Mouse (Mus musculus): ENCODE data around the gene Ehmt2. TPM values are rescaled to one million over a fixed set of nuclear protein-coding genes. Genes with fewer than 3 reads are reported as not detected.

Ehmt2 gene
- polyA plus RNA-seq (2016; fragmentation: Nextera tagmentation; extraction: Ambion mirVana) = 114 TPM in 2 replicates

DNA sequence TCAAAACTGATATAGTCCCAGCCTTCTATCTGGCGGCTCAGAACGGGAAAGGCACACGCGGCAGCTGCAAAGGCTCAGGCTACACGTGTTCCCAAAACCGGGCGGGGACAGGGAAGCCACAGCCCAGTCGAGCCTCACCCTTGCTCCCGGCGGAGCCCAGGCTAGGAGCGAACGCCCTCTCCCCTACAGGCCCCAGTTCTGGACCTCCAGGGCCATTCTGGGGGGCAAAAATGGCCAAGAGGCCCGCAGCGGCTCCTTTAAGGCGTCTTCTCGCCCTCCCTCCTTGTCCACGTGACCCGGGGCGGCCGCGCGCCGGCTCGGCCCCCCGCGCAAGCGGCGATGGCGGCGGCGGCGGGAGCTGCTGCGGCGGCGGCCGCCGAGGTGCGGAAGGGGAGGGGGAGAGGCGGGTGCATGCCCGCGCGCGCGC is at the start of gene Ehmt2, which contains the start of gene C2:
Gene Ehmt2 (plus strand): TSS at position 310 of the 427 bp plus-strand sequence.
Gene C2 (minus strand): TSS at position 106 of the 427 bp plus-strand sequence.
- Histone ChIP-seq H3K27ac (peak within 1 kb of the TSS; percentile 97), H3K9me3 (no peaks in the 10 kb centered on the region), H3K4me3 (replicated peaks) (peak within 1 kb of the TSS; percentile 99), H3K27me3 (no peaks in the 10 kb centered on the region), H3K36me3 (peaks cover 34% of the 10 kb centered on the region), H3K4me2 (peak within 1 kb of the TSS; percentile 91), H3K4me1 (replicated peaks) (peaks cover 45% of the 10 kb centered on the region), H3K9ac (replicated peaks) (peak within 1 kb of the TSS; percentile 98)
- ATAC-seq (ENCODE audit: insufficient number of reproducible peaks, insufficient read depth, low FRiP score, low TSS enrichment, low read depth) = no peak
- WGBS = under 1% methylated on average over 28 of the region's 44 CpGs

DNA sequence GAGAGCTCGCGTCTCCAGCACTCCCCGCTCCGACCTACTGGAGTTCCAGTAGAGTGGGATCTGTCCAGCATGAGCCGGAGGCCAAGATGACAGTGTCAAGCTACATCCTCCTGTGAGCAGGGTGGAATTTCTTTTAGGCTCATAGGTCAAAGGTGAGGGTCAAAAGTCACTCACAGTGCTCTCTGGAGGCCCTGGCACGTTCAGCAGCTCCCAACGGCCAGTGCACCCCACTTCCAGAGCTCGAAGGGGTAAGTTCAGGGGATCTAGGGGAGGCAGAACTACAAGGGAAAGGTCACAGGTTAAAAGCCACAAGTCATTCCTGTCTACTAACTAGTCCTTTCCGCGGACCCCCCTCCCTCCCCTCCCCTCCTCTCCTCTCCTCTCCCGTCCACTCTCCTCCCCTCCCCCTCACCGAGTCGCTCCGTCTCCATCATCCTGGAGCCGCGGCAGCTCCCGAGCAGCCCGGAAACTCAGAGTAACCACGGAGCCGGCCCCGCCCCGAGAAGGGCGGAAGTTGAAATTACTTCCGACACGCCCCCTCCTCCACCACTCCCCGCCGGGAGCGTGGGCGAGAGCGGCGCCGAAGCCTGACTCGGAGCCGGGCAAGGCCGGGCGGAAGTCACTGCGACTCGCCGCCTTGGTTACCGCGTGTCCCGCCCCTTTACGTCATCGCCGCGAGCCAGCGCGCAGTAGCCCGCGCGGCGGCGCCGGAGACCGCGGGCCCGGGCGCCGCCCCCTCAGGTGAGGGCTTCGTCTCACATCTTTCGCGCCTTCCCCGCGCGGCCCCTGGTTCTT is 48.4 kb upstream of the Ehmt2 start, which contains the start of the genes Skiv2l and Nelfe:
Gene Skiv2l (minus strand): TSS at position 489 of the 795 bp plus-strand sequence.
Gene Nelfe (plus strand): TSS at position 670 of the 795 bp plus-strand sequence.
- H3K4me3 ChIP-seq (replicated peaks) = peak within 1 kb of the TSS; percentile 93
- H3K9ac ChIP-seq (replicated peaks) = peak within 1 kb of the TSS; percentile 83
- H3K27ac ChIP-seq = peak within 1 kb of the TSS; percentile 36; the same call in 1 of the 2 replicates

DNA sequence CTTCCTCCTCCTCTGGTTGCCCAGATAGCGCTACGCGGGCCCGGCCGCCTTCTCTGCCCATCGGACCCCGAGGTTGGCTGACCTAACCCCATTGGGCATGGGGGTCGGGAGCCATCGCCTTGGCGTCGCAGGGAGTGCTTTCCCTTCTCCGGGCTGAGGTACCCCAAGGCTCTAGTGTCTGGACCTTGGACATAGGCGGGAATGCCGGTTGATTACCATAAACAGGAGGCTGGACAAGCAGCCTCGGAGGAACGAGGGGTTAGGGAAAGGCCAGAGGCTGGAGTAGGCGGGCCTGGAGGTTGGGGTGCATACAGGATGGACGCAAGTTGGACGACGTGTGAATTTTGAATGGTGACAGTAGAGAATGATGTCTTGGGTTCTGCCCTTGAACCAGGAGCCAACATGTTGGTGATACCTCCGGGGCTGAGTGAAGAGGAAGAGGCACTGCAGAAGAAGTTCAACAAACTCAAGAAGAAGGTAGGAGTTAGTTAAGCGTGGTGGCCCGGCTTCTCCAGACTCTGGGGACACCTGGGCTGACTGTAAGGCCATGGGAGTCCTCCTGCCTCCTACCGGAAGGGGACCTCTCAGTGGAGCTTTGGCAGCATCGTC is 47.6 kb upstream of the Ehmt2 start:
- H3K36me3 ChIP-seq = peaks cover 69% of the 10 kb centered on the region
- H3K9me3 ChIP-seq = no peaks in the 10 kb centered on the region
- H3K27ac ChIP-seq = peak overlapping the region; percentile 36; the same call in 1 of the 2 replicates
- H3K4me3 ChIP-seq (replicated peaks) = peak overlapping the region; percentile 93
- peaks cover 17% of the 10 kb centered on the region for H3K4me1 ChIP-seq (replicated peaks)
- H3K27me3 ChIP-seq = no peaks in the 10 kb centered on the region
- WGBS = under 1% methylated on average over 25 of the region's 25 CpGs
- peak; percentile 44; the same call in 1 of the 2 replicates for ATAC-seq (ENCODE audit: insufficient number of reproducible peaks, insufficient read depth, low FRiP score, low TSS enrichment, low read depth)
- H3K4me2 ChIP-seq = peak overlapping the region; percentile 84
- peak overlapping the region; percentile 83 for H3K9ac ChIP-seq (replicated peaks)

More for the DNA sequence above, 48.4 kb upstream of the Ehmt2 start, which contains the start of the genes Skiv2l and Nelfe:
- ATAC-seq (ENCODE audit: insufficient number of reproducible peaks, insufficient read depth, low FRiP score, low TSS enrichment, low read depth) = peak; percentile 93
- Histone ChIP-seq H3K4me1 (replicated peaks) (peaks cover 17% of the 10 kb centered on the region), H3K36me3 (peaks cover 70% of the 10 kb centered on the region), H3K9me3 (no peaks in the 10 kb centered on the region), H3K4me2 (peak within 1 kb of the TSS; percentile 84), H3K27me3 (no peaks in the 10 kb centered on the region)
- under 1% methylated on average over 54 of the region's 65 CpGs for WGBS

DNA sequence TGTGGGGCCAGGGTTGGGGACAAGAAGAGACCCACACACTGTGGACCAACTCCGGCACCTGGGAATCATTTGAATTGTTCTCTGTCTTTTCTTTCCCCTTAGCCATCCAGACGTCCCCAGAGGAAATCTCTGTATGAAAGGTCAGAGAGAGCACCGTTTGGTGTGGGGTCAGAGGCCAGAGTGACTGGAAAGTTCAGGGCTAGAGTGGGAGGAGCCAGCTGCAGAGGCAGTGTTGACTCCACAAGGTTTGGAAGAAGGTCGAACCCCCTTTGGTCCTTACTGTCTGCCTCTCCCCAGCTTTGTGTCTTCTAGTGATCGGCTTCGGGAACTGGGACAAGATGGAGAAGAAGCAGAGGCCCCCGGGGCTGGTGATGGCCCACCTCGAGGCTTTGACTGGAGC is 44.8 kb upstream of the Ehmt2 start:
- Histone ChIP-seq H3K36me3 (peaks cover 70% of the 10 kb centered on the region), H3K9ac (replicated peaks) (no peak overlapping the region)
- WGBS = 76% methylated on average over 8 of the region's 8 CpGs

DNA sequence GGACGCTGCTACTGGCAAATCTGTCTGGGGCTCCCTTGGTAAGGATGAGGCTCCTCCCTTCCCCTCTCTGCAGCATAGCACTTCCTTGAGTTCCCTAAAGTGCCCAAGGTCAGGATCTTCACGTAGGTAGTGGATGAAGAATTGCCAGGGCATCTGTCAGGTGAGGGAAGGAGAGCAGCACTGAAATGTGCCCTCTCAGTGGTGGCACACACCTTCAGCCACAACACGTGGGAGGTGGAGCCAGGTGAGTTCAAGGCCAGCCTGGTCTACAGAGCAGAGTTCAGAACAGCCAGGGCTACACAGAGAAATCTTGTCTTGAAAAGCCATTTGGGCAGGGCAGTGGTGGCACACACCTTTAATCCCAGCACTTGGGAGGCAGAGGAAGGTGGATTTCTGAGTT is 43.5 kb upstream of the Ehmt2 start:
- Histone ChIP-seq H3K4me1 (replicated peaks) (peaks cover 12% of the 10 kb centered on the region), H3K36me3 (peaks cover 70% of the 10 kb centered on the region), H3K9ac (replicated peaks) (no peak overlapping the region), H3K4me2 (no peak overlapping the region), H3K27me3 (no peaks in the 10 kb centered on the region), H3K4me3 (replicated peaks) (no peak overlapping the region), H3K9me3 (no peaks in the 10 kb centered on the region), H3K27ac (no peak overlapping the region)
- 76% methylated on average over 3 of the region's 3 CpGs for WGBS
- no peak for ATAC-seq (ENCODE audit: insufficient number of reproducible peaks, insufficient read depth, low FRiP score, low TSS enrichment, low read depth)

More for the DNA sequence above, 44.8 kb upstream of the Ehmt2 start:
- Histone ChIP-seq H3K4me2 (no peak overlapping the region), H3K27ac (no peak overlapping the region), H3K27me3 (no peaks in the 10 kb centered on the region), H3K4me3 (replicated peaks) (no peak overlapping the region), H3K9me3 (no peaks in the 10 kb centered on the region), H3K4me1 (replicated peaks) (peaks cover 17% of the 10 kb centered on the region)
- ATAC-seq (ENCODE audit: insufficient number of reproducible peaks, insufficient read depth, low FRiP score, low TSS enrichment, low read depth) = no peak

DNA sequence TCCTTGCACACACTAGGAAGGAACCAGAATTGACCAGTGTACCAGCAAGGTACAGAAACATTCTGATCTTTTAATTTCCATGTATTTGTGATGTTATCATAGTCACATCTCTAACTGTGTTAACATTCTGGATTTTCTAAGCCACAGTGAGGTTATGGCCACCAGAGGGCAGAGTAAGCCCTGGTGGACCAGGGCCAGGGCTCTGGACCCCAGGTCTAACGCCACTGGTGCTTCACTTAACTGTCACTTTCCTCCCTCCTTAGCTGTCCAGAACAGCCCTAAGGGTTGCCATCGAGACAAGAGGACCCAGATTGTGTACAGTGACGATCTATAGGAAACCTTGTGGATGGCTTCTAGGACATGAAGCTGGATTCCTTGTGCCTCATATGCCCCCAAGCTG is 42.4 kb upstream of the Ehmt2 start:
- no peaks in the 10 kb centered on the region for H3K27me3 ChIP-seq
- H3K4me1 ChIP-seq (replicated peaks) = peaks cover 11% of the 10 kb centered on the region
- 39% methylated on average over 3 of the region's 3 CpGs for WGBS
- no peak overlapping the region for H3K27ac ChIP-seq
- H3K9ac ChIP-seq (replicated peaks) = no peak overlapping the region
- H3K4me3 ChIP-seq (replicated peaks) = no peak overlapping the region
- peaks cover 70% of the 10 kb centered on the region for H3K36me3 ChIP-seq
- no peak overlapping the region for H3K4me2 ChIP-seq
- no peaks in the 10 kb centered on the region for H3K9me3 ChIP-seq
- ATAC-seq (ENCODE audit: insufficient number of reproducible peaks, insufficient read depth, low FRiP score, low TSS enrichment, low read depth) = no peak

DNA sequence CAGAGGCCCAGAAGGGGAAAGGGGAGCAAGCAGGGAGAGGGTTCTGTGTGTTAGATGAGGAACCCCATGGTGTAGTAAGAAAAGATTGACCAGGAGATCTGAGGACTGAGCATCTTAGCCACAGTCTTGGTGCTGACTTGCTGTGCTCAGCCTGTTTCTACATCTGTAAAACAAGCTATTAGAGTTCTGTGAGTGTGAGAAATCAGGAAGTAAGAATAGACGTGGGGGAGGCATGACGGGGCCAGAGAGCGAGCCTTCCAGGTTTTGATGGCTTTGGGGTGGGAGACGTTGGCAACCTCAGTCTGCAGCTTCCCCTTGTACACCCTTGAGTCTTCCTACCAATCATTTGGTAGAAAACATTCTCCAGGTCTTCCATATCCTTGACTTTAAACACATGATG is 39.6 kb upstream of the Ehmt2 start:
- Histone ChIP-seq H3K27ac (no peak overlapping the region), H3K36me3 (peaks cover 47% of the 10 kb centered on the region), H3K27me3 (no peaks in the 10 kb centered on the region; the same call in 1 of the 2 replicates), H3K9ac (replicated peaks) (no peak overlapping the region), H3K9me3 (no peaks in the 10 kb centered on the region), H3K4me3 (replicated peaks) (no peak overlapping the region), H3K4me1 (replicated peaks) (no peaks in the 10 kb centered on the region; the same call in 1 of the 2 replicates), H3K4me2 (no peak overlapping the region)
- ATAC-seq (ENCODE audit: insufficient number of reproducible peaks, insufficient read depth, low FRiP score, low TSS enrichment, low read depth) = no peak
- whole genome bisulfite sequencing = 81% methylated on average over 4 of the region's 4 CpGs

DNA sequence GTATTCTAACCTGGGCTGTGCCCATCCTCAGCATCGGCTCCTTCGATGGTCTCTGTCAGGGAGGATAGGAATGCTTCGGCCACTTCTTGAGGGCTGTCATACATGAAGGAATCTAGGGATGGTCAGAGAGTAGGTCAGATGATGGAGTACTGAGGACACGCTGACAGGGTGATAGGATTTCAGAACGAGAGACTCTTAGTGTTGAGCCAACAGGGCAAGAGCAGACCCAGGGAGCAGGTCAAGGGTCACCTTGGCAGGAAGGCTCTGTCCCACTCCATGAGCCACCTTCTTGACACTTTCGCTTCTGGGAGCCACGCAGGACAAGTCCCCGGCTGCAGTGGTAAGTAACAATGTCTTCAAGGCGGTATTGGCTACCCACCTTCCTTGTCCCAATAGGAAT is 37.8 kb upstream of the Ehmt2 start:
- Histone ChIP-seq H3K36me3 (peaks cover 29% of the 10 kb centered on the region), H3K9ac (replicated peaks) (no peak overlapping the region), H3K27ac (no peak overlapping the region), H3K27me3 (no peaks in the 10 kb centered on the region; the same call in 1 of the 2 replicates), H3K4me1 (replicated peaks) (no peaks in the 10 kb centered on the region; the same call in 1 of the 2 replicates), H3K4me2 (no peak overlapping the region), H3K4me3 (replicated peaks) (no peak overlapping the region), H3K9me3 (no peaks in the 10 kb centered on the region)
- ATAC-seq (ENCODE audit: insufficient number of reproducible peaks, insufficient read depth, low FRiP score, low TSS enrichment, low read depth) = no peak
- 85% methylated on average over 9 of the region's 9 CpGs for WGBS

DNA sequence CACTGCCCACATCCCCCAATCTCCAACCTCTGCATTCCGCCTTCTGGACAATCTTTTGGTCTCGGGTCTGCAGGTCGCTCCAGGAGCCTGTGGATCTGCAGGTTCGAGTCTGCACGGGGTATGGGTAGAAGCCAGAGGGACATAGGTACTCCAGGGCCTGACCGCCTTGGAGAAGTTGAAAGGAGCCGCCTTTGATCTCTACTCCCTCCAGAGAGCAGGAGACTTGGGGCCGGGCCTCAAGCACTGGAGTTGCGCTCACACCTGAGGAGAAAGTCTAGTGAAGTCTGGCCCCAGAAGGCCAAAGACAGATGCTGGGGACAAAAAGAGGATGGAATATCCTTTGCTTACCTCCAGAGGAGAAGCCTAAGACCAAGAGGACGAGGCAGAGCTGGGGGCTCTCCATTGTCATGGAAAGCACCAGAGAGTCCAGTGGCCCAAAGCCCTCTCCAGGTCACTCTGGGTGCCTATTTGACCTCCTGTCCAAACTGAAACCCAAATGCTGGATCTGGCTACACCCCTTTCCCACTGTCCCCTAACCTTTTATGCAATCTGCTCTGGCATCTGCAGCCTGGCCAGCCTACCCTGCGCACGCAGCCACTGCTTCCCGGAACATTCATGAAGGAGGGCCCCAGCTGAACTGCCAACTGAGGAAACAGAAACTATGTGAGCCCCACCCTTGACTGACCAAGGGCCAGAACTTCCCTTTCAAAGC is 36.4 kb upstream of the Ehmt2 start:
- no peak for ATAC-seq (ENCODE audit: insufficient number of reproducible peaks, insufficient read depth, low FRiP score, low TSS enrichment, low read depth)
- 66% methylated on average over 13 of the region's 13 CpGs for WGBS
- H3K4me2 ChIP-seq = no peak overlapping the region
- H3K27ac ChIP-seq = no peak overlapping the region
- no peaks in the 10 kb centered on the region; the same call in 1 of the 2 replicates for H3K27me3 ChIP-seq
- peaks cover 16% of the 10 kb centered on the region for H3K36me3 ChIP-seq
- H3K9ac ChIP-seq (replicated peaks) = no peak overlapping the region
- H3K9me3 ChIP-seq = no peaks in the 10 kb centered on the region
- H3K4me3 ChIP-seq (replicated peaks) = no peak overlapping the region
- H3K4me1 ChIP-seq (replicated peaks) = no peaks in the 10 kb centered on the region; the same call in 1 of the 2 replicates

DNA sequence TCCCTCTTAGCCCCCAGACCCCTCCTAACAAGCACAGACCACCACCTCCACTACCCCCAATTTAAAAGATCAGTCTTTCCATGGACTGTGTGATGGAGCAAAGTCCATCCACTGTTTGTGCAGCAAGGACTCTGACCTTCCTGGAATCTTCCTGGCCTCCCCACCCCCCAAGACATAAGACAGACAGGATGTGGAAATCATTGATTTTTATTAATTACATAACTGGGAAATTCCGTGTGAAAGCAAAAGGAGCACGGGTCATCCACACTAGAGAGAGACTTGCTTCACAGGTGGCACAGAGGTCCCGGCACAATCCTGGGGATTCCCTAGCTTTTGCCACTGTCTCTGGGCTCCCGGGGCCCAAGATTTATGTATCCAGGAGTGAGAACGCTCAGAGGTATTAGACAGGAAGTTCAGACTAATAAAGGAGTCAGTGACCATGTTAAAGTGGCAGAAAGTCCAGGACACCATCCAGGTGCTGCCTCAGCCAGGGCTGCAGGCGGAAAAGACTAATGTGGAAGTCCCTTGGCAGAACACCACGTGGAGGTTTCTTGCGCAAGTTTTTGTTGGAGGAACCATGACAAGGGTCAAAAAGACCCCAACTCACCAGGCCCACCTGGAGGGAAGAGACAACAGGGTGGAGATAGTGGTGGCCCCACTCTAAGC is 35.7 kb upstream of the Ehmt2 start, which contains the start of gene Cfb:
Gene Cfb (minus strand): TSS at position 103 of the 666 bp plus-strand sequence.
- Histone ChIP-seq H3K4me1 (replicated peaks) (peaks cover 2% of the 10 kb centered on the region; the same call in 1 of the 2 replicates), H3K4me3 (replicated peaks) (no peak within 1 kb of the TSS), H3K36me3 (peaks cover 9% of the 10 kb centered on the region), H3K27me3 (no peaks in the 10 kb centered on the region; the same call in 1 of the 2 replicates), H3K27ac (no peak within 1 kb of the TSS), H3K4me2 (no peak within 1 kb of the TSS), H3K9ac (replicated peaks) (no peak within 1 kb of the TSS), H3K9me3 (no peaks in the 10 kb centered on the region)
- WGBS = 59% methylated on average over 8 of the region's 8 CpGs
- ATAC-seq (ENCODE audit: insufficient number of reproducible peaks, insufficient read depth, low FRiP score, low TSS enrichment, low read depth) = no peak

Measured in limb, embryonic 12.5 days (tissue).